ENCODE assay signal across 9 mouse cellular contexts in the genomic region with DNA sequence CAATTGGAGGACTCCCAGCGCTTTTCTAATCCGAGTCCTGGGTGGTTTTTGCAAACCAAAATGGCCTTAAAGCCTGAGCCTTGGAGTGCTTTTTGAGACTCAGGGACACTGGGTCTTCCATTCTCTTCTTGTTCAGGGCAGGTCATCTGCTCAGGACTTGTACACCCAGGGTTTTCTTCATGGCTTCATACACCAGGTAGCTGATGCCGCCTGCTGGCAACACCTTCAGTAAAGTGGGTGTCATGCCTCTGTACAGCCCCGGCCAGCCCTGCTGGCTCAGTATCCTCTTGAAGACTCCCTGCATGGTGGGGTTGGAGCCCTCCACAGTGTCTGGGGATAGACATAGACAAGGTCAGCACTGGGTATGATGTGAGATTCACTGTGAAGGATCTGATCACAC. TPM values are rescaled to one million over a fixed set of nuclear protein-coding genes. Genes with fewer than 3 reads are reported as not detected.
DNase-seq lines count a peak whose midpoint lies in the region; ATAC-seq and TF ChIP-seq lines count a peak whose summit lies in the region.
"Had no signal": no experiment of that assay in that cellular context is flagged by ENCODE, and none has a peak within 500 bp of the region (broad histone marks: within the 10 kb centered on the region; RNA-seq: fewer than 3 reads in every experiment).

No protein-coding gene starts in this region.

- H3K27me3 ChIP-seq in heart, embryonic 15.5 days, result peaks cover 6% of the 10 kb centered on the region; the same call in 1 of the 2 replicates
- H3K27me3 ChIP-seq in hindbrain, embryonic 11.5 days (ENCODE audit: control insufficient read depth, insufficient read depth, low read length), result no peaks in the 10 kb centered on the region; the same call in 1 of the 2 replicates
- H3K27me3 ChIP-seq in midbrain, embryonic 11.5 days (ENCODE audit: control insufficient read depth, insufficient read depth, low read length), result no peaks in the 10 kb centered on the region
- no peaks in the 10 kb centered on the region for H3K27me3 ChIP-seq in thymus, adult 2 months (ENCODE audit: control insufficient read depth, insufficient read depth, low read length)

- H3K4me3 ChIP-seq in heart, embryonic 15.5 days, result peak overlapping the region; percentile 45; the same call in 1 of the 2 replicates
- no peak overlapping the region; the same call in 1 of the 2 replicates for H3K4me3 ChIP-seq in hindbrain, embryonic 11.5 days (ENCODE audit: low read depth, low read length)
- H3K4me3 ChIP-seq in midbrain, embryonic 11.5 days (ENCODE audit: low read depth, low read length), result no peak overlapping the region
- H3K4me3 ChIP-seq in thymus, adult 2 months (ENCODE audit: control insufficient read depth, insufficient read depth, low read length), result no peak overlapping the region

- H3K4me1 ChIP-seq in heart, embryonic 15.5 days (replicated peaks), result peaks cover 17% of the 10 kb centered on the region
- H3K4me1 ChIP-seq in hindbrain, embryonic 11.5 days (replicated peaks; ENCODE audit: control insufficient read depth, insufficient read depth, low read length), result peaks cover 9% of the 10 kb centered on the region
- peaks cover 14% of the 10 kb centered on the region for H3K4me1 ChIP-seq in midbrain, embryonic 11.5 days (ENCODE audit: control insufficient read depth, insufficient read depth, low read length)
- peaks cover 21% of the 10 kb centered on the region for H3K4me1 ChIP-seq in thymus, adult 2 months (replicated peaks; ENCODE audit: control insufficient read depth, insufficient read depth, low read length)

- TF ChIP-seq POLR2A in thymus, adult 2 months (IDR thresholded peaks at IDR 0.05; ENCODE audit: control insufficient read depth, extremely low read depth, insufficient read depth, low read length, poor library complexity), result no peak

- H3K9me3 ChIP-seq in heart, embryonic 15.5 days (replicated peaks), result no peaks in the 10 kb centered on the region
- no peaks in the 10 kb centered on the region for H3K9me3 ChIP-seq in hindbrain, embryonic 11.5 days (ENCODE audit: control insufficient read depth, low read length)
- H3K9me3 ChIP-seq in midbrain, embryonic 11.5 days (ENCODE audit: control insufficient read depth, low read length), result no peaks in the 10 kb centered on the region

- peak overlapping the region; percentile 88; the same call in 1 of the 2 replicates for H3K27ac ChIP-seq in heart, embryonic 15.5 days
- H3K27ac ChIP-seq in hindbrain, embryonic 11.5 days (ENCODE audit: low read depth, low read length), result no peak overlapping the region
- no peak overlapping the region for H3K27ac ChIP-seq in midbrain, embryonic 11.5 days (ENCODE audit: low read depth, low read length)
- no peak overlapping the region for H3K27ac ChIP-seq in thymus, adult 2 months (ENCODE audit: control insufficient read depth, insufficient read depth, low read length)

- peaks cover 4% of the 10 kb centered on the region; the same call in 1 of the 2 replicates for H3K36me3 ChIP-seq in heart, embryonic 15.5 days
- H3K36me3 ChIP-seq in hindbrain, embryonic 11.5 days (ENCODE audit: control insufficient read depth, insufficient read depth, low read length), result peaks cover under 1% of the 10 kb centered on the region; the same call in 1 of the 2 replicates
- H3K36me3 ChIP-seq in midbrain, embryonic 11.5 days (ENCODE audit: control insufficient read depth, insufficient read depth, low read length), result peaks cover 1% of the 10 kb centered on the region
- H3K36me3 ChIP-seq in thymus, adult 2 months (ENCODE audit: control insufficient read depth, insufficient read depth, low read length), result 0 out of 2 replicates have a peak, but pooled peaks cover 2% of the 10 kb centered on the region

- 88% methylated on average over 4 of the region's 4 CpGs for WGBS in heart, embryonic 15.5 days
- 89% methylated on average over 4 of the region's 4 CpGs for WGBS in hindbrain, embryonic 11.5 days
- 77% methylated on average over 4 of the region's 4 CpGs for WGBS in midbrain, embryonic 11.5 days
- WGBS in thymus, adult 2 months, result 99% methylated on average over 4 of the region's 4 CpGs

- H3K4me2 ChIP-seq in heart, embryonic 15.5 days, result peak overlapping the region; percentile 73; the same call in 1 of the 2 replicates
- H3K4me2 ChIP-seq in hindbrain, embryonic 11.5 days (replicated peaks; ENCODE audit: low read depth, low read length), result peak overlapping the region; percentile 57; the same call in 1 of the 2 replicates
- 0 out of 2 replicates have a peak overlapping the region, but pooled peaks have one; percentile 49 for H3K4me2 ChIP-seq in midbrain, embryonic 11.5 days

- no peak for DNase-seq in heart, postnatal 4 days
- peak; percentile 26 for DNase-seq in ES-CJ7 (ENCODE audit: low read depth, low spot score)
- DNase-seq in hindbrain, embryonic 11.5 days (ENCODE audit: low spot score), result no peak
- no peak for DNase-seq in midbrain, embryonic 11.5 days (ENCODE audit: low spot score, missing footprints)
- no peak for DNase-seq in left cerebral cortex, adult 8-10 months (ENCODE audit: low spot score in 2 of 2)
- DNase-seq in urinary bladder, postnatal 10 days (ENCODE audit: low spot score), result no peak
- no peak for DNase-seq in thymus, adult 2 months
- DNase-seq: gastrocnemius, postnatal 25 days had no signal

- no peak for ATAC-seq in heart, embryonic 15.5 days (replicated peaks; ENCODE audit: insufficient number of reproducible peaks, insufficient read depth, low FRiP score, low read depth)
- no peak for ATAC-seq in hindbrain, embryonic 11.5 days (ENCODE audit: low FRiP score)
- ATAC-seq in midbrain, embryonic 11.5 days (ENCODE audit: low FRiP score), result no peak

- H3K9ac ChIP-seq in heart, embryonic 15.5 days, result no peak overlapping the region
- H3K9ac ChIP-seq in hindbrain, embryonic 11.5 days (ENCODE audit: low read depth, low read length), result no peak overlapping the region; the same call in 1 of the 2 replicates
- no peak overlapping the region for H3K9ac ChIP-seq in midbrain, embryonic 11.5 days (ENCODE audit: low read length)

- TF ChIP-seq CTCF in thymus, adult 2 months (IDR thresholded peaks at IDR 0.05; ENCODE audit: borderline replicate concordance, control insufficient read depth, extremely low read depth, insufficient read depth, low read length, poor library complexity), result no peak

RNA-seq across cellular contexts. Expression of a gene that starts 1.5 kb away (rescaled TPM):
- 23.3 and 29.3 TPM in 2 replicates for polyA plus RNA-seq in heart, embryonic 15.5 days (2015; fragmentation: Nextera tagmentation; extraction: Ambion mirVana)
- total RNA-seq in heart, postnatal 4 days (2021), result 100 to 1,000 TPM; 112 to 113 TPM
- 40.3 and 42.7 TPM in 2 replicates for polyA plus RNA-seq in hindbrain, embryonic 11.5 days (2014; fragmentation: Nextera tagmentation; extraction: Ambion mirVana)
- 42.3 and 44.9 TPM in 2 replicates for polyA plus RNA-seq in midbrain, embryonic 11.5 days (2014; fragmentation: Nextera tagmentation; extraction: Ambion mirVana)
- total RNA-seq in left cerebral cortex, adult 8-10 months (2022), result 100 to 1,000 TPM; 101 to 104 (median 102) TPM
- 229 and 259 TPM in 2 replicates for polyA plus RNA-seq in thymus, adult 2 months (2012; rRNA removed)

RNA-seq across cellular contexts. Expression of a gene that starts 8.6 kb away (rescaled TPM):
- not detected in 2 replicates for polyA plus RNA-seq in heart, embryonic 15.5 days (2015; fragmentation: Nextera tagmentation; extraction: Ambion mirVana)
- not detected for total RNA-seq in heart, postnatal 4 days (2021)
- polyA plus RNA-seq in hindbrain, embryonic 11.5 days (2014; fragmentation: Nextera tagmentation; extraction: Ambion mirVana), result not detected in 2 replicates
- polyA plus RNA-seq in midbrain, embryonic 11.5 days (2014; fragmentation: Nextera tagmentation; extraction: Ambion mirVana), result not detected in 2 replicates
- total RNA-seq in left cerebral cortex, adult 8-10 months (2022), result under 1 TPM in 1 of 4 experiments, not detected in 3; 0.30 TPM
- polyA plus RNA-seq in thymus, adult 2 months (2012; rRNA removed), result 0.22 and 0.38 TPM in 2 replicates
- total RNA-seq: gastrocnemius, postnatal 25 days had no signal

RNA-seq across cellular contexts. Expression of a gene that starts 21.6 kb away (rescaled TPM):
- 0.23 and 0.48 TPM in 2 replicates for polyA plus RNA-seq in heart, embryonic 15.5 days (2015; fragmentation: Nextera tagmentation; extraction: Ambion mirVana)
- total RNA-seq in heart, postnatal 4 days (2021), result not detected
- 0.33 TPM in 1 of 2 replicates, not detected in the other for polyA plus RNA-seq in hindbrain, embryonic 11.5 days (2014; fragmentation: Nextera tagmentation; extraction: Ambion mirVana)
- polyA plus RNA-seq in midbrain, embryonic 11.5 days (2014; fragmentation: Nextera tagmentation; extraction: Ambion mirVana), result 0.19 and 0.32 TPM in 2 replicates
- under 1 TPM in 3 of 4 experiments, not detected in 1; 0.48 to 0.65 (median 0.53) TPM for total RNA-seq in left cerebral cortex, adult 8-10 months (2022)
- 0.08 TPM in 1 of 2 replicates, not detected in the other for polyA plus RNA-seq in thymus, adult 2 months (2012; rRNA removed)
- total RNA-seq: gastrocnemius, postnatal 25 days had no signal

RNA-seq across cellular contexts. Expression of a gene that starts 21.8 kb away (rescaled TPM):
- 33.7 and 41.1 TPM in 2 replicates for polyA plus RNA-seq in heart, embryonic 15.5 days (2015; fragmentation: Nextera tagmentation; extraction: Ambion mirVana)
- 10 to 100 TPM; 36.0 to 36.9 TPM for total RNA-seq in heart, postnatal 4 days (2021)
- polyA plus RNA-seq in hindbrain, embryonic 11.5 days (2014; fragmentation: Nextera tagmentation; extraction: Ambion mirVana), result 65.6 and 76.7 TPM in 2 replicates
- polyA plus RNA-seq in midbrain, embryonic 11.5 days (2014; fragmentation: Nextera tagmentation; extraction: Ambion mirVana), result 70.5 and 76.0 TPM in 2 replicates
- 10 to 100 TPM; 65.0 to 65.5 (median 65.2) TPM for total RNA-seq in left cerebral cortex, adult 8-10 months (2022)
- polyA plus RNA-seq in thymus, adult 2 months (2012; rRNA removed), result 40.8 and 42.9 TPM in 2 replicates

RNA-seq across cellular contexts. Expression of a gene that starts 26.1 kb away (rescaled TPM):
- polyA plus RNA-seq in heart, embryonic 15.5 days (2015; fragmentation: Nextera tagmentation; extraction: Ambion mirVana), result 0.92 and 2.5 TPM in 2 replicates
- total RNA-seq in heart, postnatal 4 days (2021), result under 1 TPM in 1 of 2 experiments, not detected in 1; 0.47 TPM
- 2.1 and 3.6 TPM in 2 replicates for polyA plus RNA-seq in hindbrain, embryonic 11.5 days (2014; fragmentation: Nextera tagmentation; extraction: Ambion mirVana)
- 0.80 and 1.2 TPM in 2 replicates for polyA plus RNA-seq in midbrain, embryonic 11.5 days (2014; fragmentation: Nextera tagmentation; extraction: Ambion mirVana)
- 1 to 10 TPM in 3 of 4 experiments, under 1 TPM in 1; 0.51 to 2.6 (median 1.7) TPM for total RNA-seq in left cerebral cortex, adult 8-10 months (2022)
- polyA plus RNA-seq in thymus, adult 2 months (2012; rRNA removed), result 3.4 and 5.9 TPM in 2 replicates
